9 mouse cellular contexts compared by ENCODE assay signal in genomic region chr1:153980886-153981285, GRCm38 (mm10).
A peak's percentile ranks its signal among the peaks of the same experiment; 100 is the strongest.
DNase-seq lines count a peak whose midpoint lies in the region; ATAC-seq and TF ChIP-seq lines count a peak whose summit lies in the region.
"Had no signal": no experiment of that assay in that cellular context is flagged by ENCODE, and none has a peak within 500 bp of the region (broad histone marks: within the 10 kb centered on the region; RNA-seq: fewer than 3 reads in every experiment).

No protein-coding gene starts in this region.

- 0 out of 2 replicates have a peak, but pooled peaks cover 3% of the 10 kb centered on the region for H3K4me1 ChIP-seq in kidney, embryonic 15.5 days
- H3K4me1 ChIP-seq in heart, embryonic 12.5 days (replicated peaks) = peaks cover 9% of the 10 kb centered on the region
- no peaks in the 10 kb centered on the region for H3K4me1 ChIP-seq in lung, postnatal 0 days (ENCODE audit: insufficient read depth, low read depth, low read length)
- H3K4me1 ChIP-seq in intestine, embryonic 15.5 days (replicated peaks) = 0 out of 2 replicates have a peak, but pooled peaks cover 6% of the 10 kb centered on the region
- no peaks in the 10 kb centered on the region for H3K4me1 ChIP-seq in midbrain, embryonic 15.5 days
- no peaks in the 10 kb centered on the region for H3K4me1 ChIP-seq in thymus, adult 2 months (replicated peaks; ENCODE audit: control insufficient read depth, insufficient read depth, low read length)

- ATAC-seq in kidney, embryonic 15.5 days (replicated peaks; ENCODE audit: low FRiP score) = peak; percentile 46; the same call in 1 of the 2 replicates
- peak; percentile 97 for ATAC-seq in common myeloid progenitor, adult 5-6 weeks (replicated peaks; ENCODE audit: low read depth, poor library complexity, severe bottlenecking)
- ATAC-seq in heart, embryonic 12.5 days (ENCODE audit: insufficient number of reproducible peaks, low FRiP score) = 0 out of 2 replicates have a peak, but pooled peaks have one; percentile 25
- ATAC-seq in lung, postnatal 0 days = peak; percentile 71
- no peak for ATAC-seq in intestine, embryonic 15.5 days
- ATAC-seq in midbrain, embryonic 15.5 days (replicated peaks) = no peak

- WGBS in kidney, embryonic 15.5 days = 62% methylated on average over 6 of the region's 6 CpGs
- 40% methylated on average over 6 of the region's 6 CpGs for WGBS in heart, embryonic 12.5 days
- WGBS in lung, postnatal 0 days = 48% methylated on average over 6 of the region's 6 CpGs
- WGBS in intestine, embryonic 15.5 days = 65% methylated on average over 6 of the region's 6 CpGs
- 66% methylated on average over 6 of the region's 6 CpGs for WGBS in midbrain, embryonic 15.5 days
- 66% methylated on average over 6 of the region's 6 CpGs for WGBS in thymus, adult 2 months

- no peak overlapping the region for H3K4me2 ChIP-seq in kidney, embryonic 15.5 days
- no peak overlapping the region for H3K4me2 ChIP-seq in heart, embryonic 12.5 days
- no peak overlapping the region for H3K4me2 ChIP-seq in lung, postnatal 0 days (replicated peaks; ENCODE audit: low read depth, low read length)
- H3K4me2 ChIP-seq in intestine, embryonic 15.5 days (replicated peaks) = no peak overlapping the region
- no peak overlapping the region for H3K4me2 ChIP-seq in midbrain, embryonic 15.5 days
- H3K4me2 ChIP-seq: neural tube, embryonic 12.5 days had no signal

- no peak for DNase-seq in kidney, postnatal 25 days
- DNase-seq in lung, postnatal 0 days (ENCODE audit: low spot score) = peak; percentile 54
- DNase-seq in thymus, adult 2 months = no peak

- no peak for TF ChIP-seq POLR2A in thymus, adult 2 months (IDR thresholded peaks at IDR 0.05; ENCODE audit: control insufficient read depth, extremely low read depth, insufficient read depth, low read length, poor library complexity)

- no peak for TF ChIP-seq CTCF in lung, postnatal 0 days (IDR thresholded peaks at IDR 0.05)
- TF ChIP-seq CTCF in thymus, adult 2 months (IDR thresholded peaks at IDR 0.05; ENCODE audit: borderline replicate concordance, control insufficient read depth, extremely low read depth, insufficient read depth, low read length, poor library complexity) = no peak

- TF ChIP-seq EP300 in lung, postnatal 0 days (IDR thresholded peaks at IDR 0.05) = no peak

- no peaks in the 10 kb centered on the region for H3K9me3 ChIP-seq in kidney, embryonic 15.5 days (replicated peaks)
- H3K9me3 ChIP-seq in heart, embryonic 12.5 days (replicated peaks) = no peaks in the 10 kb centered on the region
- no peaks in the 10 kb centered on the region for H3K9me3 ChIP-seq in lung, postnatal 0 days (ENCODE audit: low read length)
- no peaks in the 10 kb centered on the region for H3K9me3 ChIP-seq in intestine, embryonic 15.5 days
- no peaks in the 10 kb centered on the region for H3K9me3 ChIP-seq in midbrain, embryonic 15.5 days
- H3K9me3 ChIP-seq: neural tube, embryonic 12.5 days had no signal

- H3K27ac ChIP-seq in kidney, embryonic 15.5 days = no peak overlapping the region
- no peak overlapping the region for H3K27ac ChIP-seq in heart, embryonic 12.5 days (ENCODE audit: poor library complexity, severe bottlenecking)
- no peak overlapping the region for H3K27ac ChIP-seq in lung, postnatal 0 days (ENCODE audit: low read length)
- no peak overlapping the region for H3K27ac ChIP-seq in intestine, embryonic 15.5 days
- no peak overlapping the region for H3K27ac ChIP-seq in midbrain, embryonic 15.5 days
- H3K27ac ChIP-seq in thymus, adult 2 months (ENCODE audit: control insufficient read depth, insufficient read depth, low read length) = no peak overlapping the region
- H3K27ac ChIP-seq: neural tube, embryonic 12.5 days had no signal

- no peak overlapping the region for H3K4me3 ChIP-seq in kidney, embryonic 15.5 days (replicated peaks)
- H3K4me3 ChIP-seq in heart, embryonic 12.5 days = no peak overlapping the region
- H3K4me3 ChIP-seq in lung, postnatal 0 days (ENCODE audit: low read depth, low read length) = no peak overlapping the region
- no peak overlapping the region for H3K4me3 ChIP-seq in intestine, embryonic 15.5 days (replicated peaks)
- no peak overlapping the region for H3K4me3 ChIP-seq in midbrain, embryonic 15.5 days
- H3K4me3 ChIP-seq in thymus, adult 2 months (ENCODE audit: control insufficient read depth, insufficient read depth, low read length) = no peak overlapping the region
- H3K4me3 ChIP-seq: neural tube, embryonic 12.5 days had no signal

- no peak overlapping the region for H3K9ac ChIP-seq in kidney, embryonic 15.5 days
- H3K9ac ChIP-seq in heart, embryonic 12.5 days = no peak overlapping the region
- no peak overlapping the region for H3K9ac ChIP-seq in lung, postnatal 0 days (replicated peaks; ENCODE audit: low read depth)
- H3K9ac ChIP-seq in intestine, embryonic 15.5 days = no peak overlapping the region
- H3K9ac ChIP-seq in midbrain, embryonic 15.5 days = no peak overlapping the region
- H3K9ac ChIP-seq: neural tube, embryonic 12.5 days had no signal

- no peaks in the 10 kb centered on the region for H3K27me3 ChIP-seq in kidney, embryonic 15.5 days
- H3K27me3 ChIP-seq in heart, embryonic 12.5 days (replicated peaks) = no peaks in the 10 kb centered on the region
- H3K27me3 ChIP-seq in lung, postnatal 0 days (replicated peaks; ENCODE audit: insufficient read depth, low read length) = no peaks in the 10 kb centered on the region
- no peaks in the 10 kb centered on the region for H3K27me3 ChIP-seq in intestine, embryonic 15.5 days (replicated peaks)
- H3K27me3 ChIP-seq in midbrain, embryonic 15.5 days (replicated peaks) = no peaks in the 10 kb centered on the region
- no peaks in the 10 kb centered on the region for H3K27me3 ChIP-seq in thymus, adult 2 months (ENCODE audit: control insufficient read depth, insufficient read depth, low read length)
- H3K27me3 ChIP-seq: neural tube, embryonic 12.5 days had no signal

- H3K36me3 ChIP-seq in kidney, embryonic 15.5 days = no peaks in the 10 kb centered on the region
- no peaks in the 10 kb centered on the region for H3K36me3 ChIP-seq in heart, embryonic 12.5 days
- H3K36me3 ChIP-seq in lung, postnatal 0 days (ENCODE audit: insufficient read depth, low read length) = no peaks in the 10 kb centered on the region
- H3K36me3 ChIP-seq in intestine, embryonic 15.5 days = no peaks in the 10 kb centered on the region
- no peaks in the 10 kb centered on the region for H3K36me3 ChIP-seq in midbrain, embryonic 15.5 days (replicated peaks)
- H3K36me3 ChIP-seq in thymus, adult 2 months (ENCODE audit: control insufficient read depth, insufficient read depth, low read length) = no peaks in the 10 kb centered on the region
- H3K36me3 ChIP-seq: neural tube, embryonic 12.5 days had no signal

Comparison
In these comparisons a context has a peak if more than half of its experiments do, and no peak if none do; other contexts are left out.
1. ATAC-seq: peak in kidney, embryonic 15.5 days (single experiment), common myeloid progenitor, adult 5-6 weeks (single experiment), heart, embryonic 12.5 days (single experiment) and lung, postnatal 0 days (single experiment); none in intestine, embryonic 15.5 days (single experiment) and midbrain, embryonic 15.5 days (single experiment).